Mouse (Mus musculus) midbrain, embryonic 12.5 days (tissue): Measurements from ENCODE around the gene Ddx41. TPM values are rescaled to one million over a fixed set of nuclear protein-coding genes. Genes with fewer than 3 reads are reported as not detected.

Experiments used
- ATAC-seq: fragments of 200-750 bp; cut with Nextera tagmentation; 2 replicates; pipeline ENCODE4 v1.8.0; 2017; ENCODE audit warnings: low read depth, moderate TSS enrichment, moderate library complexity; ENCODE audit not compliant: low FRiP score
- H3K27ac ChIP-seq: fragments of 300-500 bp; sonication (generic); replicated peaks from 2 replicates; pipeline ENCODE4 v1.5.1; 2016; ENCODE audit warnings: mild to moderate bottlenecking
- H3K27me3 ChIP-seq: fragments of 300-500 bp; sonication (generic); 2 replicates; pipeline ENCODE4 v1.6.1; 2016; ENCODE audit warnings: mild to moderate bottlenecking
- H3K36me3 ChIP-seq: fragments of 300-500 bp; sonication (generic); 2 replicates; pipeline ENCODE4 v1.6.1; 2016
- H3K4me1 ChIP-seq: fragments of 300-500 bp; sonication (generic); 2 replicates; pipeline ENCODE4 v1.6.1; 2016
- H3K4me2 ChIP-seq: fragments of 300-500 bp; sonication (generic); replicated peaks from 2 replicates; pipeline ENCODE4 v1.6.1; 2016; ENCODE audit warnings: mild to moderate bottlenecking, moderate library complexity
- H3K4me3 ChIP-seq: fragments of 300-500 bp; sonication (generic); 2 replicates; pipeline ENCODE4 v1.5.1; 2016; ENCODE audit warnings: mild to moderate bottlenecking
- H3K9ac ChIP-seq: fragments of 300-500 bp; sonication (generic); replicated peaks from 2 replicates; pipeline ENCODE4 v1.6.1; 2016; ENCODE audit warnings: mild to moderate bottlenecking, moderate library complexity
- H3K9me3 ChIP-seq: fragments of 300-500 bp; sonication (generic); 2 replicates; pipeline ENCODE4 v1.6.1; 2016; ENCODE audit warnings: mild to moderate bottlenecking
- WGBS: fragments of 180-500 bp; shearing (Covaris S2); methylation state at CpG from one replicate; pipeline ENCODE4 v1.1.7; 2016; 5-methylcytosine and 5-hydroxymethylcytosine counted together
- polyA plus RNA-seq: library from polyadenylated mRNA; unstranded; fragments of >200 nt; fragmentation: Nextera tagmentation; extraction: Ambion mirVana; gene quantifications from 2 replicates; pipeline ENCODE4 v1.2.1, GENCODE M21; 2016

Ddx41 gene
- polyA plus RNA-seq, 1 experiment from 2014 or later = 73.4 TPM

GRCm38 (mm10) chr13:55567949-55568348 is 31.5 kb upstream of the Ddx41 start:
- H3K4me1 ChIP-seq = peaks cover 23% of the 10 kb centered on the region

GRCm38 (mm10) chr13:55567001-55567400 is 30.5 kb upstream of the Ddx41 start:
- 90% methylated on average over 6 of the region's 6 CpGs for WGBS
- Histone ChIP-seq H3K9me3 (no peaks in the 10 kb centered on the region), H3K36me3 (peaks cover 44% of the 10 kb centered on the region)

More at GRCm38 (mm10) chr13:55567949-55568348, 31.5 kb upstream of the Ddx41 start:
- H3K27ac ChIP-seq = no peak overlapping the region
- peaks cover 42% of the 10 kb centered on the region for H3K36me3 ChIP-seq
- H3K27me3 ChIP-seq = no peaks in the 10 kb centered on the region
- H3K9me3 ChIP-seq = no peaks in the 10 kb centered on the region
- H3K4me2 ChIP-seq = no peak overlapping the region
- no peak overlapping the region for H3K4me3 ChIP-seq
- WGBS = 91% methylated on average over 2 of the region's 2 CpGs
- ATAC-seq = no peak
- no peak overlapping the region for H3K9ac ChIP-seq

GRCm38 (mm10) chr13:55563266-55563879 is 26.9 kb upstream of the Ddx41 start:
- H3K4me3 ChIP-seq = no peak overlapping the region
- no peak overlapping the region for H3K9ac ChIP-seq
- H3K27me3 ChIP-seq = no peaks in the 10 kb centered on the region
- peaks cover 5% of the 10 kb centered on the region; the same call in 1 of the 2 replicates for H3K4me1 ChIP-seq
- peaks cover 44% of the 10 kb centered on the region for H3K36me3 ChIP-seq
- no peak overlapping the region for H3K4me2 ChIP-seq
- 86% methylated on average over 7 of the region's 7 CpGs for WGBS
- H3K27ac ChIP-seq = no peak overlapping the region
- H3K9me3 ChIP-seq = no peaks in the 10 kb centered on the region
- no peak for ATAC-seq

More at GRCm38 (mm10) chr13:55567001-55567400, 30.5 kb upstream of the Ddx41 start:
- Histone ChIP-seq H3K9ac (no peak overlapping the region), H3K27ac (no peak overlapping the region), H3K27me3 (no peaks in the 10 kb centered on the region), H3K4me3 (no peak overlapping the region), H3K4me1 (peaks cover 19% of the 10 kb centered on the region), H3K4me2 (no peak overlapping the region)
- no peak for ATAC-seq

GRCm38 (mm10) chr13:55557499-55557898 is 21.0 kb upstream of the Ddx41 start:
- WGBS = 96% methylated on average over 6 of the region's 6 CpGs
- no peak for ATAC-seq
- H3K4me3 ChIP-seq = no peak overlapping the region
- no peaks in the 10 kb centered on the region for H3K9me3 ChIP-seq
- no peaks in the 10 kb centered on the region for H3K4me1 ChIP-seq
- no peak overlapping the region for H3K27ac ChIP-seq
- no peaks in the 10 kb centered on the region for H3K27me3 ChIP-seq
- H3K36me3 ChIP-seq = peaks cover 42% of the 10 kb centered on the region
- no peak overlapping the region for H3K4me2 ChIP-seq
- H3K9ac ChIP-seq = no peak overlapping the region

GRCm38 (mm10) chr13:55555921-55556320 is 19.5 kb upstream of the Ddx41 start:
- no peak overlapping the region for H3K4me3 ChIP-seq
- no peak for ATAC-seq
- peaks cover 51% of the 10 kb centered on the region for H3K36me3 ChIP-seq
- 95% methylated on average over 9 of the region's 9 CpGs for WGBS
- no peaks in the 10 kb centered on the region for H3K9me3 ChIP-seq
- no peak overlapping the region for H3K27ac ChIP-seq
- no peak overlapping the region for H3K9ac ChIP-seq
- no peak overlapping the region for H3K4me2 ChIP-seq
- no peaks in the 10 kb centered on the region for H3K27me3 ChIP-seq
- no peaks in the 10 kb centered on the region for H3K4me1 ChIP-seq

- Histone ChIP-seq H3K27me3 (no peaks in the 10 kb centered on the region), H3K9me3 (no peaks in the 10 kb centered on the region), H3K4me1 (no peaks in the 10 kb centered on the region), H3K36me3 (peaks cover 98% of the 10 kb centered on the region), H3K27ac (no peak overlapping the region), H3K9ac (no peak overlapping the region), H3K4me3 (no peak overlapping the region), H3K4me2 (no peak overlapping the region)
- no peak for ATAC-seq
- WGBS = 93% methylated on average over 15 of the region's 15 CpGs
Observed at GRCm38 (mm10) chr13:55549061-55549460, 12.6 kb upstream of the Ddx41 start.

- ATAC-seq = no peak
Observed at GRCm38 (mm10) chr13:55548426-55548825, 12.0 kb upstream of the Ddx41 start.

GRCm38 (mm10) chr13:55547916-55548315 is 11.5 kb upstream of the Ddx41 start:
- no peaks in the 10 kb centered on the region for H3K9me3 ChIP-seq
- H3K36me3 ChIP-seq = peaks cover 98% of the 10 kb centered on the region
- no peaks in the 10 kb centered on the region for H3K4me1 ChIP-seq
- no peak overlapping the region for H3K4me3 ChIP-seq
- H3K27me3 ChIP-seq = no peaks in the 10 kb centered on the region
- ATAC-seq = no peak
- no peak overlapping the region for H3K9ac ChIP-seq
- no peak overlapping the region for H3K4me2 ChIP-seq
- no peak overlapping the region for H3K27ac ChIP-seq
- 98% methylated on average over 2 of the region's 2 CpGs for WGBS

More at GRCm38 (mm10) chr13:55548426-55548825, 12.0 kb upstream of the Ddx41 start:
- WGBS = 95% methylated on average over 5 of the region's 5 CpGs
- H3K4me1 ChIP-seq = no peaks in the 10 kb centered on the region
- H3K27ac ChIP-seq = no peak overlapping the region
- no peak overlapping the region for H3K9ac ChIP-seq
- no peaks in the 10 kb centered on the region for H3K9me3 ChIP-seq
- no peak overlapping the region for H3K4me2 ChIP-seq
- H3K27me3 ChIP-seq = no peaks in the 10 kb centered on the region
- peaks cover 98% of the 10 kb centered on the region for H3K36me3 ChIP-seq
- no peak overlapping the region for H3K4me3 ChIP-seq

- Histone ChIP-seq H3K27ac (no peak overlapping the region), H3K36me3 (peaks cover 100% of the 10 kb centered on the region), H3K27me3 (no peaks in the 10 kb centered on the region), H3K4me2 (no peak overlapping the region), H3K4me1 (no peaks in the 10 kb centered on the region), H3K9me3 (no peaks in the 10 kb centered on the region), H3K9ac (no peak overlapping the region), H3K4me3 (no peak overlapping the region)
- ATAC-seq = no peak
- 93% methylated on average over 6 of the region's 6 CpGs for WGBS
Observed at GRCm38 (mm10) chr13:55544792-55545191, 8.3 kb upstream of the Ddx41 start.

- Histone ChIP-seq H3K27ac (no peak overlapping the region), H3K4me2 (no peak overlapping the region), H3K36me3 (peaks cover 100% of the 10 kb centered on the region), H3K9me3 (no peaks in the 10 kb centered on the region), H3K4me3 (no peak overlapping the region), H3K9ac (no peak overlapping the region), H3K27me3 (no peaks in the 10 kb centered on the region), H3K4me1 (no peaks in the 10 kb centered on the region)
- no peak for ATAC-seq
- WGBS = 92% methylated on average over 8 of the region's 8 CpGs
Observed at GRCm38 (mm10) chr13:55543447-55543846, 7.0 kb upstream of the Ddx41 start.

GRCm38 (mm10) chr13:55542891-55543290 is 6.4 kb upstream of the Ddx41 start:
- Histone ChIP-seq H3K4me2 (no peak overlapping the region), H3K9ac (no peak overlapping the region), H3K36me3 (peaks cover 100% of the 10 kb centered on the region), H3K4me3 (no peak overlapping the region), H3K27ac (no peak overlapping the region), H3K9me3 (no peaks in the 10 kb centered on the region), H3K4me1 (no peaks in the 10 kb centered on the region), H3K27me3 (no peaks in the 10 kb centered on the region)
- no peak for ATAC-seq
- WGBS = 97% methylated on average over 4 of the region's 4 CpGs

GRCm38 (mm10) chr13:55540933-55541332 is 4.5 kb upstream of the Ddx41 start:
- Histone ChIP-seq H3K27ac (no peak overlapping the region), H3K4me3 (no peak overlapping the region), H3K4me2 (no peak overlapping the region), H3K36me3 (peaks cover 87% of the 10 kb centered on the region), H3K9me3 (no peaks in the 10 kb centered on the region), H3K4me1 (peaks cover 4% of the 10 kb centered on the region; the same call in 1 of the 2 replicates), H3K27me3 (no peaks in the 10 kb centered on the region), H3K9ac (no peak overlapping the region)
- 93% methylated on average over 2 of the region's 2 CpGs for WGBS
- no peak for ATAC-seq

GRCm38 (mm10) chr13:55535796-55536193 is 663 bp downstream of the Ddx41 start:
- peaks cover 15% of the 10 kb centered on the region for H3K4me1 ChIP-seq
- H3K9ac ChIP-seq = peak overlapping the region; percentile 83
- ATAC-seq = no peak
- WGBS = 19% methylated on average over 17 of the region's 17 CpGs
- H3K36me3 ChIP-seq = peaks cover 76% of the 10 kb centered on the region
- peak overlapping the region; percentile 100 for H3K4me2 ChIP-seq
- H3K27me3 ChIP-seq = no peaks in the 10 kb centered on the region
- no peaks in the 10 kb centered on the region for H3K9me3 ChIP-seq
- H3K27ac ChIP-seq = peak overlapping the region; percentile 75
- peak overlapping the region; percentile 93 for H3K4me3 ChIP-seq
